Mouse (Mus musculus): ENCODE results near the gene Gm10719. TPM values are rescaled to one million over a fixed set of nuclear protein-coding genes. Genes with fewer than 3 reads are reported as not detected.
A peak's percentile ranks its signal among the peaks of the same experiment; 100 is the strongest.
"Not testable (repeated sequence)": the region's sequence is repeated elsewhere in the genome, so short reads cannot be mapped to it uniquely, and the experiment has no call there.

Gene Gm10719
- polyA plus RNA-seq, 1 experiment, result not detected

GRCm38 (mm10) chr9:3025653-3026052 is 8.4 kb downstream of the Gm10719 start:
- not testable (repeated sequence) for DNase-seq (ENCODE audit: low read depth)

DNA sequence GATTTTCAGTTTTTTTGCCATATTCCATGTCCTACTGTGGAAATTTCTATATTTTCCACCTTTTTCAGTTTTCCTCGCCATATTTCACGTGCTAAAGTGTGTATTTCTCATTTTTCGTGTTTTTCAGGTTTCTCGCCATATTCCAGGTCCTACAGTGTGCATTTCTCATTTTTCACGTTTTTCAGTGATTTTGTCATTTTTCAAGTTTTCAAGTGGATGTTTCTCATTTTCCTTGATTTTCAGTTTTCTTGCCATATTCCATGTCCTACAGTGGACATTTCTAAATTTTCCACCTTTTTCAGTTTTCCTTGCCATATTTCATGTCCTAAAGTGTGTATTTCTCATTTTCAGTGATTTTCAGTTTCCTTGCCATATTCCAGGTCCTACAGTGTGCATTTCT is 8.9 kb downstream of the Gm10719 start:
- not testable (repeated sequence) for DNase-seq (ENCODE audit: low read depth)

DNA sequence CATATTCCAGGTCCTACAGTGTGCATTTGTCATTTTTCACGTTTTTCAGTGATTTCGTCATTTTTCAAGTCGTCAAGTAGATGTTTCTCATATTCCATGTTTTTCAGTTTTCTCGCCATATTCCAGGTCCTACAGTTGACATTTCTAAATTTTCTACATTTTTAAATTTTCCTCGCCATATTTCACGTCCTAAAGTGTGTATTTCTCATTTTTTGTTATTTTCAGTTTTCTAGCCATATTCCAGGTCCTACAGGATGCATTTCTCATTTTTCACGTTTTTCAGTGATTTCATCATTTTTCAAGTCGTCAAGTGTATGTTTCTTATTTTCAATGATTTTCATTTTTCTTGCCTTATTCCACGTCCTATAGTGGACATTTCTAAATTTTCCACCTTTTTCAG is 9.5 kb downstream of the Gm10719 start:
- not testable (repeated sequence) for DNase-seq (ENCODE audit: low read depth)

GRCm38 (mm10) chr9:3027200-3027599 is 10.0 kb downstream of the Gm10719 start:
- DNase-seq (ENCODE audit: low read depth), result peak; percentile 0

DNA sequence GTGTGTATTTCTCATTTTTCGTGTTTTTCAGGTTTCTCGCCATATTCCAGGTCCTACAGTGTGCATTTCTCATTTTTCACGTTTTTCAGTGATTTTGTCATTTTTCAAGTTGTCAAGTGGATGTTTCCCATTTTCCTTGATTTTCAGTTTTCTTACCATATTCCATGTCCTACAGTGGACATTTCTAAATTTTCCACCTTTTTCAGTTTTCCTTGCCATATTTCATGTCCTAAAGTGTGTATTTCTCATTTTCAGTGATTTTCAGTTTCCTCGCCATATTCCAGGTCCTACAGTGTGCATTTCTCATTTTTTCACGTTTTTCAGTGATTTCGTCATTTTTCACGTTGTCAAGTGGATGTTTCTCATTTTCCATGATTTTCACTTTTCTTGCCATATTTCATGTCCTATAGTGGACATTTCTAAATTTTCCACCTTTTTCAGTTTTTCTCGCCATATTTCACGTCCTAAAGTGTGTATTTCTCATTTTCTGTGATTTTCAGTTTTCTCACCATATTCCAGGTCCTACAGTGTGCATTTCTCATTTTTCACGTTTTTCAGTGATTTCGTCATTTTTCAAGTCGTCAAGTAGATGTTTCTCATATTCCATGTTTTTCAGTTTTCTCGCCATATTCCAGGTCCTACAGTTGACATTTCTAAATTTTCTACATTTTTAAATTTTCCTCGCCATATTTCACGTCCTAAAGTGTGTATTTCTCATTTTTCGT is 12.2 kb downstream of the Gm10719 start:
- DNase-seq (ENCODE audit: low read depth), result not testable (repeated sequence)

DNA sequence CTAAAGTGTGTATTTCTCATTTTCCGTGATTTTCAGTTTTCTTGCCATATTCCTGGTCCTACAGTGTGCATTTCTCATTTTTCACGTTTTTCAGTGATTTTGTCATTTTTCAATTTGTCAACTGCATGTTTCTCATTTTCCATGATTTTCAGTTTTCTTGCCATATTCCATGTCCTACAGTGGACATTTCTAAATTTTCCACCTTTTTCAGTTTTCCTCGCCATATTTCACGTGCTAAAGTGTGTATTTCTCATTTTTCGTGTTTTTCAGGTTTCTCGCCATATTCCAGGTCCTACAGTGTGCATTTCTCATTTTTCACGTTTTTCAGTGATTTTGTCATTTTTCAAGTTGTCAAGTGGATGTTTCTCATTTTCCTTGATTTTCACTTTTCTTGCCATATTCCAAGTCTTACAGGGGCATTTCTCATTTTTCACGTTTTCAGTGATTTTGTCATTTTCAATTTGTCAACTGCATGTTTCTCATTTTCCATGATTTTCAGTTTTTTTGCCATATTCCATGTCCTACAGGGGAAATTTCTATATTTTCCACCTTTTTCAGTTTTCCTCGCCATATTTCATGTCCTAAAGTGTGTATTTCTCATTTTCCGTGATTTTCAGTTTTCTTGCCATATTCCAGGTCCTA is 13.6 kb downstream of the Gm10719 start:
- DNase-seq (ENCODE audit: low read depth), result peak; percentile 100

GRCm38 (mm10) chr9:3034299-3034698 is 17.1 kb downstream of the Gm10719 start, which contains the start of gene Gm17535:
Gene Gm17535, plus strand, starts transcription at chr9:3034599.
- not testable (repeated sequence) for DNase-seq (ENCODE audit: low read depth)

GRCm38 (mm10) chr9:3036577-3036976 is 19.4 kb downstream of the Gm10719 start, which contains the start of gene Gm10715:
Gene Gm10715, plus strand, starts transcription at chr9:3036877.
- DNase-seq (ENCODE audit: low read depth), result not testable (repeated sequence)

GRCm38 (mm10) chr9:3038161-3038560 is 21.0 kb downstream of the Gm10719 start:
- DNase-seq (ENCODE audit: low read depth), result peak; percentile 6

Other genes starting within 250 kb of the Gm10719 start
- not detected in 2 replicates for gene Gm10722, start 16.5 kb upstream of the Gm10719 start, polyA plus RNA-seq (2012; rRNA removed)
- not detected in 2 replicates for gene Gm11168, start 14.1 kb upstream of the Gm10719 start, polyA plus RNA-seq (2012; rRNA removed)
- not detected in 2 replicates for gene Gm10721, start 4.3 kb upstream of the Gm10719 start, polyA plus RNA-seq (2012; rRNA removed)
- not detected in 2 replicates for gene Gm10720, start 1.8 kb upstream of the Gm10719 start, polyA plus RNA-seq (2012; rRNA removed)
- not detected in 2 replicates for gene Gm10718, start 6.1 kb downstream of the Gm10719 start, polyA plus RNA-seq (2012; rRNA removed)
- not detected in 2 replicates for gene Gm10717, start 8.0 kb downstream of the Gm10719 start, polyA plus RNA-seq (2012; rRNA removed)
- gene Gm17535, start 17.2 kb downstream of the Gm10719 start, polyA plus RNA-seq (2012; rRNA removed), result not detected in 2 replicates
- gene Gm10715, start 19.5 kb downstream of the Gm10719 start, polyA plus RNA-seq (2012; rRNA removed), result not detected in 2 replicates

Data from gonadal fat pad, adult 2 months (tissue).